Mouse (Mus musculus): ENCODE measurements at regions not wholly inside any gene's neighbourhood (a gene's known extent, or its start where the extent isn't known, plus 50 kb on each side); places are given as distances from the start of the nearest gene placed in this dataset.

- TF ChIP-seq CTCF (IDR thresholded peaks at IDR 0.05; ENCODE audit: low read depth, low read length) (no peak), POLR2A (IDR thresholded peaks at IDR 0.05; ENCODE audit: insufficient read depth, low read length) (no peak)
Measured at GRCm38 (mm10) chr13:57055409-57056195, 159.8 kb upstream of the Trpc7 start.
